Mouse (Mus musculus): Measurements from ENCODE around the gene Wee1. TPM values are rescaled to one million over a fixed set of nuclear protein-coding genes. Genes with fewer than 3 reads are reported as not detected.
"Not testable (repeated sequence)": the region's sequence is repeated elsewhere in the genome, so short reads cannot be mapped to it uniquely, and the experiment has no call there.

Wee1 gene
- total and polyA plus RNA-seq, 2 experiments from 2014 or later, result 3.6 to 4.1 TPM

DNA sequence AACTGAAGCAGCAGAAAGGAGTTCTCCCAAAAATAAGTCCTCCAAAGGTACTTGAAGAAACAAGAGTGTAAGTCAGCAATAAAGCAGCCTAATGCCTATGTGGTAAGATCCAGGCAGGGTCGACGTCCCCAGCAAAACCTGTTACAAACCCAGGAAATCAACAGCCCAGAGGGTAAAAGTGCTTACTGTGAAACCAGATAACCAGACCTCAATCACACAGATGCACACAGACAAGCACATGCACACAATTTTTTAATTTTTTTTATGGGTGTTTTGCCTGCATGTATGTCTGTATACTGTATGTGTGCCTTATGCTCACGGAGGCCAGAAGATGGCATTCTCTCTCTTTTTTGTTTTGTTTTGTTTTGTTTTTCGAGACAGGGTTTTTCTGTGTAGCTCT lies 25.5 kb upstream of the Wee1 start:
- DNase-seq (ENCODE audit: low spot score) (no peak), ATAC-seq (ENCODE audit: low FRiP score) (no peak)
- Histone ChIP-seq H3K27ac (ENCODE audit: low read depth, low read length) (no peak overlapping the region), H3K4me3 (ENCODE audit: low read depth, low read length) (no peak overlapping the region), H3K9me3 (ENCODE audit: low read length) (no peaks in the 10 kb centered on the region), H3K4me2 (ENCODE audit: low read depth, low read length, poor library complexity, severe bottlenecking) (no peak overlapping the region), H3K4me1 (ENCODE audit: insufficient read depth, low read length) (no peaks in the 10 kb centered on the region), H3K9ac (replicated peaks; ENCODE audit: low read length, poor library complexity, severe bottlenecking) (no peak overlapping the region), H3K36me3 (ENCODE audit: insufficient read depth, low read length) (peaks cover 24% of the 10 kb centered on the region), H3K27me3 (ENCODE audit: insufficient read depth, low read length) (no peaks in the 10 kb centered on the region)
- no peak for TF ChIP-seq CTCF (IDR thresholded peaks at IDR 0.05)
- 91% methylated on average over 4 of the region's 4 CpGs for WGBS

GRCm38 (mm10) chr7:110097106-110097793 lies 24.6 kb upstream of the Wee1 start:
- no peak for TF ChIP-seq CTCF (IDR thresholded peaks at IDR 0.05)
- no peaks in the 10 kb centered on the region for H3K4me1 ChIP-seq (ENCODE audit: insufficient read depth, low read length)
- 73% methylated on average over 7 of the region's 7 CpGs for whole genome bisulfite sequencing
- H3K4me3 ChIP-seq (ENCODE audit: low read depth, low read length), result no peak overlapping the region
- H3K4me2 ChIP-seq (ENCODE audit: low read depth, low read length, poor library complexity, severe bottlenecking), result no peak overlapping the region
- H3K27me3 ChIP-seq (ENCODE audit: insufficient read depth, low read length), result no peaks in the 10 kb centered on the region
- ATAC-seq (ENCODE audit: low FRiP score) (no peak), DNase-seq (ENCODE audit: low spot score) (no peak)
- no peak overlapping the region for H3K9ac ChIP-seq (replicated peaks; ENCODE audit: low read length, poor library complexity, severe bottlenecking)
- no peaks in the 10 kb centered on the region for H3K9me3 ChIP-seq (ENCODE audit: low read length)
- peaks cover 16% of the 10 kb centered on the region for H3K36me3 ChIP-seq (ENCODE audit: insufficient read depth, low read length)
- no peak overlapping the region for H3K27ac ChIP-seq (ENCODE audit: low read depth, low read length)

- H3K27me3 ChIP-seq (ENCODE audit: insufficient read depth, low read length), result no peaks in the 10 kb centered on the region
- ATAC-seq (ENCODE audit: low FRiP score), result no peak
These were observed 21.0 kb upstream of the Wee1 start for GRCm38 (mm10) chr7:110100854-110101253.

DNA sequence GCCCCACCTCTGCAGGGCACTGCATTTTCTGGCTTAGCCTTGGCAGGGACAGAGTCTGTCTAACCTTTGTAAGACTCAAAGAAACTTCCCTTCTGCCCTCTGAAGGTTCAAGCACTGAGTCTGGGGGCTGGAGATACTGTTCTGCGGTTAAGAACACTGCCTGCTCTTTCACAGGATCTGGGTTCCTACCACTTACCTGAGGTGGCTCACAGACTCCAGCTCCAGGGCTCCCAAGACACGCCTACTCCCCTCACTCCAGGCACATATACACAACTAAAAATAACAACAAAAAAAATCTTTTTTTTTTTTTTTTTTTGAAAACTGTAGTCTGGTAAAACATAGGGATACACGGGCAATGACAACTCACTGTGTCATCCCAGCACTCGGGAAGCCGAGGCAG lies 20.6 kb upstream of the Wee1 start:
- no peak for TF ChIP-seq CTCF (IDR thresholded peaks at IDR 0.05)
- DNase-seq (ENCODE audit: low spot score), result no peak

More at GRCm38 (mm10) chr7:110100854-110101253, 21.0 kb upstream of the Wee1 start:
- Histone ChIP-seq H3K36me3 (ENCODE audit: insufficient read depth, low read length) (0 out of 2 replicates have a peak, but pooled peaks cover 5% of the 10 kb centered on the region), H3K9ac (replicated peaks; ENCODE audit: low read length, poor library complexity, severe bottlenecking) (no peak overlapping the region), H3K27ac (ENCODE audit: low read depth, low read length) (no peak overlapping the region), H3K4me2 (ENCODE audit: low read depth, low read length, poor library complexity, severe bottlenecking) (no peak overlapping the region), H3K4me3 (ENCODE audit: low read depth, low read length) (no peak overlapping the region), H3K4me1 (ENCODE audit: insufficient read depth, low read length) (no peaks in the 10 kb centered on the region), H3K9me3 (ENCODE audit: low read length) (no peaks in the 10 kb centered on the region)
- no peak for TF ChIP-seq CTCF (IDR thresholded peaks at IDR 0.05)
- WGBS, result 51% methylated on average over 6 of the region's 6 CpGs
- no peak for DNase-seq (ENCODE audit: low spot score)

DNA sequence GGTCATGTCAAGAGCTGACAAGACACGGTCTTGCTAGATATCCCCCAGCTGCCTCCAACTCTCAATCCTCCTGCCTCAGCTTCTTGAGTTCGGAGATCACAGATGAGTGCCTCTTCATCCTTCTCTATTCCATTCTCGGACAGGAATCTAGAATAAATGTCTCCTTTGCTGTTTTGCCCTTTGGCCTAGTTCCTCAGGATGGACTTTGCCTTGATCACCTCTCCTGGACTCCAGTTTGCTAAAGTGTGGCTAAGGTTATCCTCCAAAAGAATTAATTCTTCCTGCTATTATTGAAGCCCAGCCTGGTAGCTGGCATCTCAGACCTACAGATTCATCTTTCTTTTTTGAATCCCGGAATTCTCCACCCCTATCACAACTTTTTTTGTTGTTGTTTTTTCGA lies 16.8 kb upstream of the Wee1 start:
- Histone ChIP-seq H3K36me3 (ENCODE audit: insufficient read depth, low read length) (no peaks in the 10 kb centered on the region), H3K4me2 (ENCODE audit: low read depth, low read length, poor library complexity, severe bottlenecking) (no peak overlapping the region), H3K9ac (replicated peaks; ENCODE audit: low read length, poor library complexity, severe bottlenecking) (no peak overlapping the region), H3K4me1 (ENCODE audit: insufficient read depth, low read length) (peaks cover 4% of the 10 kb centered on the region; the same call in 1 of the 2 replicates), H3K4me3 (ENCODE audit: low read depth, low read length) (no peak overlapping the region), H3K9me3 (ENCODE audit: low read length) (no peaks in the 10 kb centered on the region), H3K27me3 (ENCODE audit: insufficient read depth, low read length) (no peaks in the 10 kb centered on the region), H3K27ac (ENCODE audit: low read depth, low read length) (no peak overlapping the region)
- ATAC-seq (ENCODE audit: low FRiP score) (no peak), DNase-seq (ENCODE audit: low spot score) (no peak)
- 86% methylated on average over 5 of the region's 5 CpGs for WGBS
- no peak for TF ChIP-seq CTCF (IDR thresholded peaks at IDR 0.05)

More for the DNA sequence above, 20.6 kb upstream of the Wee1 start:
- ATAC-seq (ENCODE audit: low FRiP score), result no peak
- Histone ChIP-seq H3K4me1 (ENCODE audit: insufficient read depth, low read length) (no peaks in the 10 kb centered on the region), H3K4me3 (ENCODE audit: low read depth, low read length) (no peak overlapping the region), H3K36me3 (ENCODE audit: insufficient read depth, low read length) (0 out of 2 replicates have a peak, but pooled peaks cover under 1% of the 10 kb centered on the region), H3K9me3 (ENCODE audit: low read length) (no peaks in the 10 kb centered on the region), H3K27ac (ENCODE audit: low read depth, low read length) (no peak overlapping the region), H3K4me2 (ENCODE audit: low read depth, low read length, poor library complexity, severe bottlenecking) (no peak overlapping the region), H3K9ac (replicated peaks; ENCODE audit: low read length, poor library complexity, severe bottlenecking) (no peak overlapping the region), H3K27me3 (ENCODE audit: insufficient read depth, low read length) (no peaks in the 10 kb centered on the region)
- WGBS, result 86% methylated on average over 5 of the region's 5 CpGs

DNA sequence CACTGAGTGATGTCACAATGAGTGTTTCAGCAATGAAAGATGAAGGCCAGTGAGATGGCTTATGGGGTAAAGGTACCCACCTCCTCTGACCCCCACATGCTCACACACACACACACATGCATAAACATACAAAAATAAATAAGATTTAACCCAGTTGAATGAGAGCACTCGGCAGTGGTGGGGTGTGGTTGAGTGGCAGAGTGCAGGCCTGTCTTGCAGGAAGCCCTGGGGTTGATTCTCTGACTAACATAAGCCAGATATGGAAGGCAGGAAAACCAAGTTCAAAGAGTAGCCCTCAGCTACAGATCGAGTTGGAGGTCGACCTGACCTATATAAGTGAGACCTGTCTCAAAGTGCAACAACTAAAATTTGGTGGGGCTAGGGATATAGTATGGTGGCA lies 15.2 kb upstream of the Wee1 start:
- Histone ChIP-seq H3K4me2 (ENCODE audit: low read depth, low read length, poor library complexity, severe bottlenecking) (no peak overlapping the region), H3K9ac (replicated peaks; ENCODE audit: low read length, poor library complexity, severe bottlenecking) (no peak overlapping the region), H3K36me3 (ENCODE audit: insufficient read depth, low read length) (no peaks in the 10 kb centered on the region), H3K27me3 (ENCODE audit: insufficient read depth, low read length) (no peaks in the 10 kb centered on the region), H3K4me1 (ENCODE audit: insufficient read depth, low read length) (peaks cover 4% of the 10 kb centered on the region; the same call in 1 of the 2 replicates), H3K27ac (ENCODE audit: low read depth, low read length) (no peak overlapping the region), H3K9me3 (ENCODE audit: low read length) (no peaks in the 10 kb centered on the region), H3K4me3 (ENCODE audit: low read depth, low read length) (no peak overlapping the region)
- no peak for TF ChIP-seq CTCF (IDR thresholded peaks at IDR 0.05)
- no peak for DNase-seq (ENCODE audit: low spot score)
- 77% methylated on average over 3 of the region's 3 CpGs for WGBS
- ATAC-seq (ENCODE audit: low FRiP score), result no peak

GRCm38 (mm10) chr7:110108524-110108923 lies 13.3 kb upstream of the Wee1 start:
- not testable (repeated sequence) for H3K4me2 ChIP-seq (ENCODE audit: low read depth, low read length, poor library complexity, severe bottlenecking); H3K9ac ChIP-seq (replicated peaks; ENCODE audit: low read length, poor library complexity, severe bottlenecking); H3K4me1 ChIP-seq (ENCODE audit: insufficient read depth, low read length); H3K27ac ChIP-seq (ENCODE audit: low read depth, low read length); DNase-seq (ENCODE audit: low spot score); ATAC-seq (ENCODE audit: low FRiP score); H3K36me3 ChIP-seq (ENCODE audit: insufficient read depth, low read length); H3K9me3 ChIP-seq (ENCODE audit: low read length); H3K27me3 ChIP-seq (ENCODE audit: insufficient read depth, low read length); H3K4me3 ChIP-seq (ENCODE audit: low read depth, low read length)
- 94% methylated on average over 3 of the region's 3 CpGs for WGBS
